Mouse (Mus musculus): ENCODE results near the gene Snrnp200. TPM values are rescaled to one million over a fixed set of nuclear protein-coding genes. Genes with fewer than 3 reads are reported as not detected.
A peak's percentile ranks its signal among the peaks of the same experiment; 100 is the strongest.
"Not testable (repeated sequence)": the region's sequence is repeated elsewhere in the genome, so short reads cannot be mapped to it uniquely, and the experiment has no call there.

Gene Snrnp200
- polyA plus RNA-seq, 1 experiment from 2014 or later: 48.2 TPM

DNA sequence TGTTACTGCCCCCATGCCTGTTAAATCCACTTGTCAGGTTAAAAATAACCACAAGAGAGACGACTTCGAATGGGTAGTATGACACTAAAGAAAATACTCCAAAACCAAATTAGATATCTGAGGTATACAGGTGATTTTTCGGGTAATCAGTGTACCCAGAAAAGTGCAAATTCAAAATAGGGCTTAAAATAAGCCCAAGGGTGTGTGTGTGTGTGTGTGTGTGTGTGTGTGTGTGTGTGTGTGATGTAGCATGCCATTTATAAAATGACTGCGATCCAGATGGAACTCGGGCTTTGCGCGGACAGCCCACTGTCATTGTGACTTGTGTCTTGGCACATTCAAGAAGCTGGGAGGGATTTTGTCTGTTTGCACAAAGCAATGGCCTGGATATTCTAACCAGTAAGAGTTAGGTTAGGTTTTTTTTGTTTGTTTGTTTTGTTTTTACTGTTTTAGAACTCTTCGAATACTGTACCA lies 62.9 kb downstream of the Snrnp200 start:
- 0 out of 2 replicates have a peak overlapping the region, but pooled peaks have one; percentile 10 for H3K27ac ChIP-seq
- H3K4me3 ChIP-seq (ENCODE audit: inconsistent target): peak overlapping the region; percentile 63
- peaks cover 53% of the 10 kb centered on the region for H3K79me2 ChIP-seq (ENCODE audit: inconsistent target)
- 5% methylated on average over 8 of the region's 8 CpGs for WGBS (ENCODE audit: missing documents)
- no peaks in the 10 kb centered on the region for H3K36me3 ChIP-seq (ENCODE audit: inconsistent target)

GRCm38 (mm10) chr2:127272049-127272448 lies 63.9 kb downstream of the Snrnp200 start:
- H3K36me3 ChIP-seq (ENCODE audit: inconsistent target); H3K27ac ChIP-seq; H3K4me3 ChIP-seq (ENCODE audit: inconsistent target): not testable (repeated sequence)
- WGBS (ENCODE audit: missing documents): 89% methylated on average over 3 of the region's 4 CpGs
- peaks cover 62% of the 10 kb centered on the region for H3K79me2 ChIP-seq (ENCODE audit: inconsistent target)

DNA sequence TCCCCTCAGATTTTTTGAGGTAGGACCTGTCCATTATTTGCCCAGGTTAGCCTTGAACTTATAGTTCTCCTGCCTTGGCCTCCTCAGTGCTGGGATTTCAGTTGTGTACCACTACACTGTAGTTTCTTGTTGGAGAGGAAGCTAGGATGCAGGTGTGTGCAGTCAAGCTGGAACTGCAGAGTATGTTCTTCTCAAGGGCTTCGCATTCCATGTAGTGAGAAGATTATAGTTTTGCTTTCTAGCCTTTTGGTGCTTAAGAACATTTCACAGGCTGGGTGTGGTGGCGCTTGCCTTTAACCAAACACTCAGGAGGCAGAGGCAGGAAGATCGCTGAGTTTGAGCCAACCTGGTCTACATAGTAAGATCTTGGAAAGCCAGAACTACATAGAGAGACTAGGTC lies 64.6 kb downstream of the Snrnp200 start:
- H3K4me3 ChIP-seq (ENCODE audit: inconsistent target): no peak overlapping the region
- no peak overlapping the region for H3K27ac ChIP-seq
- no peaks in the 10 kb centered on the region for H3K36me3 ChIP-seq (ENCODE audit: inconsistent target)
- 94% methylated on average over 3 of the region's 3 CpGs for whole genome bisulfite sequencing (ENCODE audit: missing documents)
- peaks cover 70% of the 10 kb centered on the region for H3K79me2 ChIP-seq (ENCODE audit: inconsistent target)

DNA sequence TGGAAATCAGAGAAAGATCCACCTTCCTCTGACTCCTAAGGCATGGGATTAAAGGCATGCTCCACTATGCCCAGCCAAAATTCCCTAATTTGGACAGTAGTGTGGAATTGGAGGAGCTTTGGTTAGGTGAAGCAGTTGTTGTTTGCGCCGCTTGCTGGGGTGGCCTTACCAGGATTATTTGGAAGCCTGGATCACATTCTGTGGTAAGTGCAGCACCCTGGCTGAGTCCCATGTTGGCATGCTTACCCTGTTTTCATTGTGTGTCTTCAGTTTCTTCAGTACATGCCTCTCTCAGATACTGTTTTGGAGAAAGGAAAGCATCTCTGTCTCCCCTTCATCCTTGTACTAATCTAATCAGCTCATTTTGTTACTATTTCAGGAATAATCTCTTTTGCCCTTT lies 66.4 kb downstream of the Snrnp200 start:
- Histone ChIP-seq H3K36me3 (ENCODE audit: inconsistent target) (no peaks in the 10 kb centered on the region), H3K4me3 (ENCODE audit: inconsistent target) (no peak overlapping the region), H3K27ac (no peak overlapping the region), H3K79me2 (ENCODE audit: inconsistent target) (peaks cover 88% of the 10 kb centered on the region)
- WGBS (ENCODE audit: missing documents): 100% methylated on average over 2 of the region's 2 CpGs

DNA sequence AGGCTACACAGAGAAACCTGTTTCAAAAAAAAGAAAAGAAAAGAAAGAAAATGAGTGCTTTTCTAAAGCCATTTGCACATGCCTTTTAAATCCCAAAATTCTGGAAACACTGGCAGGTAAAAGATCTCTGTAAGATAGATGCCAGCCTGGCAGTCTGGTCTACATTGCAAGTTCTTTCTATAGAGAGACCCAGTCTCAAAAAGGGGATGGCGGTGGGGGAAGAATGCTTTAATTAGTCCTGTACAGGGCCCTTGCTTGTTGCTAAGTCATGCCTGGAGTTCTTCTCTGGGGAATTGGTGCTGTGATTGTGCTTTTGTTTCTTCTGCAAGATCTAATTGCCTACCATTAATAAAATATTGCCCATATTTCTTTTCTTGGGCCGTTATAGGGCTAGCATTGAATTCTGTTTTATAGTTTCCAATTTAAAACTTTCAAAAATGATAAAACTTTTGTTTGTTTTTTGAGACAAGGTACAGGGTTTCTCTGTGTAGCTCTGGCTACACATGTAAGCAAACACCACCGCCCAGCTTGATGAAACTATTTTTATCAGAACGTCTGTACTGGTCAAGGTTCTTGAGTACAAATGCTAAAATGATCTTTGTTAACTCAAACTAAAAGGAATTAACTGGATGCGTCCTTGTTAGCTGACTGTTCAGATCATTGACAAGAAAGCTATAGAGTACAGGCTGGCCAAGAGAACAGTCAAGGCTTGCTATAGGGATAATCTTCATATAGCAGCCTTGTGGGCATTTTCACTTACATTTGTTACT lies 67.5 kb downstream of the Snrnp200 start:
- Histone ChIP-seq H3K79me2 (ENCODE audit: inconsistent target) (peaks cover 99% of the 10 kb centered on the region), H3K4me3 (ENCODE audit: inconsistent target) (no peak overlapping the region), H3K27ac (no peak overlapping the region), H3K36me3 (ENCODE audit: inconsistent target) (no peaks in the 10 kb centered on the region)
- 92% methylated on average over 5 of the region's 5 CpGs for WGBS (ENCODE audit: missing documents)

- Histone ChIP-seq H3K36me3 (ENCODE audit: inconsistent target) (no peaks in the 10 kb centered on the region), H3K79me2 (ENCODE audit: inconsistent target) (peaks cover 100% of the 10 kb centered on the region), H3K27ac (no peak overlapping the region), H3K4me3 (ENCODE audit: inconsistent target) (no peak overlapping the region)
Measured at GRCm38 (mm10) chr2:127278162-127278561, 70.0 kb downstream of the Snrnp200 start.

Other genes starting within 250 kb of the Snrnp200 start
- 6.6 to 8.9 TPM (median 8.1 TPM) in 3 replicates for gene Ap4e1, start 199.7 kb upstream of the Snrnp200 start, polyA plus RNA-seq (2018)
- gene Blvra, start 137.7 kb upstream of the Snrnp200 start, polyA plus RNA-seq (2018): 157 to 191 TPM (median 182 TPM) in 3 replicates
- gene Ncaph, start 74.4 kb upstream of the Snrnp200 start, polyA plus RNA-seq (2018): 7.7 to 21.8 TPM (median 19.2 TPM) in 3 replicates
- gene Itpripl1, start 64.9 kb upstream of the Snrnp200 start, polyA plus RNA-seq (2018): 18.4 to 28.0 TPM (median 22.5 TPM) in 3 replicates
- 0.63 to 1.0 TPM (median 0.79 TPM) in 3 replicates for gene 1810024B03Rik, start 106 bp upstream of the Snrnp200 start, polyA plus RNA-seq (2018)
- 34.0 to 44.5 TPM (median 35.1 TPM) in 3 replicates for gene Ciao1, start 39.4 kb downstream of the Snrnp200 start, polyA plus RNA-seq (2018)
- 41.4 to 70.2 TPM (median 50.3 TPM) in 3 replicates for gene Tmem127, start 39.5 kb downstream of the Snrnp200 start, polyA plus RNA-seq (2018)
- gene Stard7, start 61.8 kb downstream of the Snrnp200 start, polyA plus RNA-seq (2018): 14.5 to 35.9 TPM (median 26.1 TPM) in 3 replicates
- 2.5 to 7.1 TPM (median 3.9 TPM) in 3 replicates for gene Dusp2, start 127.8 kb downstream of the Snrnp200 start, polyA plus RNA-seq (2018)
- gene Astl, start 130.3 kb downstream of the Snrnp200 start, polyA plus RNA-seq (2018): not detected in 3 replicates
- not detected in 3 replicates for gene Adra2b, start 154.8 kb downstream of the Snrnp200 start, polyA plus RNA-seq (2018)
- 0.09 TPM in 1 of 3 replicates, not detected in the others for gene Gpat2, start 216.8 kb downstream of the Snrnp200 start, polyA plus RNA-seq (2018)
- gene Fahd2a, start 236.2 kb downstream of the Snrnp200 start, polyA plus RNA-seq (2018): 4.1 to 11.8 TPM (median 9.2 TPM) in 3 replicates

Measured in macrophage (primary cell).